Mouse (Mus musculus): ENCODE results near the gene Rep15.

Rep15 gene

GRCm38 (mm10) chr6:147029591-147029990, 2.8 kb upstream of the Rep15 start:
- no peak for DNase-seq (ENCODE audit: low read depth, low spot score)

DNA sequence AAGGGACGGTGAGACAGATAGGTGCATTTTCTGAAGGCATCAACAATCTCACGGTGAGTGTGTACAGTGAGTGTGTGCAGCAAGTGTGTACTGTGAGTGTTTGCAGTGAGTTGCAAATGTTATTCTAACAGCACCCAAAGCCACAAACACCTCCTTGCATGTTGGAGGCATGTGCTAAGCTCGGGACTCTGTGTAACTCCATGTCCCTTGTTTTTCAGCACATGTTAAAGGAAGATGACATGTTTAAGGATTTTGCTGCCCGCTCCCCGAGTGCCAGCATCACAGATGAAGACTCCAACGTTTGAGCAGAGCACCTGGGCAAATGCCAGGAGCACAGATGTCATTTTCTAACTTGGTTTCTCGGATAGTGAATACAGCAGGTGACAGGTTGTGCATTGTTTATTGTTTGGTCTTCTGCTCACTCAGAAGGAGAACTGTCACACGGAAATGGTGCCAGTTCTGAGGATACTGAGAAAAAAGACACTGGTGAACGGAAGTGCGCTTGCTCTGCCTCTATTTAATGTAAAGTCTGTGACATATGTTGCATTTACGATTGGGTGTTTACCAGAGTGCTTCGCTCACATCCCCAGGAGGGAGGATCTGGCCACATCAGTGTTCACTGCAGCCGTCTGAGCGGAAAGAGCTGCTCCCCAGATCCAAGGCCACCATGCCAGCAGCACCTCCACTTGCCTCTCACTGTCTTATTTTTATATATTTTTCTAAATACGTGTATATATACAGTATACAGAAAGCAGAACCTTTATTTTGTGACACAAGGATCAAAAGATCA, 2.1 kb upstream of the Rep15 start:
- DNase-seq (ENCODE audit: low read depth, low spot score) = no peak

DNA sequence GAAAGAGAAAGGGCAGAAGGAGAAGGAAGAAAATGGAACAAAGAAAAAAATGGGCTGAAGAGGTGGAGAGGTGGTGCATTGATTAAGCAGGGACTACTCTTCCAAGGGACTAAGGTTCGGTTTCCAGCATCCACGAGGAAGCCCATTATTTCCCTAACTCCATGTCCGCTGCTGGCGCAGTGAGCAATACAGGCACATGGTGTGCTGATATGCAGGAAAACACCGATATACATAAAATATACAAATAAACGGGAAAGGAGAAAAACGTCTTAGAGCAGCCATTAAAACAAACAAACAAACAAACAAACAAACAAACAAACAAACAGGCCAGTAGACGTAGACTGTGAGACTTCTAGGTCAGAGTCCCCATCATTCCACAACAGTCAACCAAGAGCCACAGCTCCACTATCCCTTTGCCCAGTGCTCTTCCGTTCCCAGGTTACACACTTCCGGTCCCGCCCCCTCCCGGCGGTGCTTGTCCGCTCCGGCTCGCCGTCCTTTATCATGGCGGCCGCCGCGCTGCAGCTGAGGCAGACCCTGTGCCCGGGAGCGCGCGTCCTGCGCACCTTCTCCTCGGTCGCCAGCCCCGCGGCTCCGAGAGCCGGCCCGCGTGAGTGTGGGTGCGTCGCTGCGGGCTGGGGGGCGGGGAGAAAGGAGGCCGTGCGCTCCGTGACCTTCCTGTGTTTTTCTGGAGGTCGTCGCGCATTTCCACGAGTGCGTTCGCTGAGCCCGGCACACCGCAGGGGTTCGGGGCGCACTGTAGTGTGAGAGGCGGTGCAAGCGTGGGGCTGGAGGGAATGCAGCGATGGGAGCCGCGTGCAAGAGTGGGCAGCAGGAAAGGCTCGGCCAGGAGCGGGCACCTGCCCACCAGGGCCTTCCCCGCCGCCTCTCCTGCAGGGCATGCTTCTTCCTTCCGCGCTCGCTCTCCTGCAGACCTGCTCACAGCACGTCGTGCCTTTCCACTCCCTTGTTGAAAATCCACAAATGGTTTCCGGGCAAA, 10.2 kb downstream of the Rep15 start, which contains the start of gene Mrps35:
TSS of gene Mrps35 (plus strand) at position 474 of the 1,000 bp plus-strand sequence.
- peak; percentile 73 for DNase-seq (ENCODE audit: low read depth, low spot score)

DNA sequence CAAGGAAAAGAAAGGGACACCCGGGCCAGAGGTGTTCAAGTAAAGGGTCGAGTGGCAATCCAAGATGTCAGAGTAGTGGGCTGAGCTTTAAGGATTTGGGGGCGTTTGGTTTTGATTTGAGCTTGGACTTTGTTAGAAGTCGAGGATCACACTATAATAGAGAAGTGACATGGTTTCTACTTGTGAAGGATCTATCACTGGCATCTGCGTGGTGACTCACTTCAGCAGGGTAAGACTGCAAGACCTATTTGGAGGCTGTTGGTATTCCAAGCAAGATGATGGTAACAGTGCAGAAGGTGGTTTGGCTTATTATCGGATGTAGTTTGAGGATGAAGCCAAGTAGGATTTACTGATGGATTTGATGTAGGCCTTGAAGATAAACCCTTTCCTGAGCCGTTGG, 11.2 kb downstream of the Rep15 start:
- DNase-seq (ENCODE audit: low read depth, low spot score) = no peak

DNA sequence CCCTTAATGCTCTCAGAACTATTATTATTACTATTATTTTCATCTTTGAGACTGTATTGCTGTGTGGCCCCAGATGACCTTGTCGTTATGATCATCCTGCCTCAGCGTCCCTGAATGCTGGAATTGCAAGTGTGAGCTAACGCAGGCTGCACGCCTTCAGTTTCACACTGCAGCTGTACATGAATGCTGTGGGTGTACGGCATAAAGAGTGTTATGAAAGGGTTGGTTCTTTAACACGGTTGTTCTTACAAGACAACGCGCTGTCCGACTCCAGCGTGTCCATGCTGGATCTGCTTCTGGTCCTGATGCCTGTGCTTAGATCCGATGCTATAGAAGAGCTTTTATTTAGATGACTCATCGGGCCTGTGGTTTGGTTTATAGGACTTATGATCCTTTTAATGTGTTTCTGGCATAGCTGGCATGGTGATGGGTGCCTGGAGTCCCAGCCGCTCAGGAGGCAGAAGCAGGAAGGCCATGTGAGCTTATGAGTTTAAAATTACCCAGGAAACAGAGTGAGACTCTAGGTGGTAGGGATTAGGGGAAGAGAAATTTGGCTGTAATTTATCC, 16.9 kb downstream of the Rep15 start:
- no peak for DNase-seq (ENCODE audit: low read depth, low spot score)

DNA sequence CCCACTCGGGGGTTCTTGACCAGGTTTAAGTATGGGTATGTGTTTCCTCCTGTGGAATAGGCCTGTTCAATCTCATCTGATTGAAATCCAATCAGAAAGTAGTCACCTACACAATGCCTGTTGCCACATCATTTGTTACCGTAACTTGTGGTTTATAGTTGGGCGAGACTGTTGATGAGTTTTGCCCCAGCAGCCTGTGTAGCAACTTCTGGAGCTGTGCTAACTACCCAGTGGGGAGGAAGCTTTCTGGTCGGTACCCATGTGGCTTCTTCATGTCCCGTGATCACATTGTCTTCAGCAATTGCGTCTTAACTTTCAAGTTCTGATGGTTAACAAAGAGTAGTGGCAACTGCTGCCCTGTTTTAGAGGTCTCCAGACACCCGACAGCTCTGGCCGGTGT, 19.3 kb downstream of the Rep15 start:
- DNase-seq (ENCODE audit: low read depth, low spot score) = no peak

- DNase-seq (ENCODE audit: low read depth, low spot score) = no peak
These were observed 20.1 kb downstream of the Rep15 start for GRCm38 (mm10) chr6:147052440-147052839.

GRCm38 (mm10) chr6:147053785-147054646, 21.6 kb downstream of the Rep15 start:
- DNase-seq (ENCODE audit: low read depth, low spot score) = no peak

DNA sequence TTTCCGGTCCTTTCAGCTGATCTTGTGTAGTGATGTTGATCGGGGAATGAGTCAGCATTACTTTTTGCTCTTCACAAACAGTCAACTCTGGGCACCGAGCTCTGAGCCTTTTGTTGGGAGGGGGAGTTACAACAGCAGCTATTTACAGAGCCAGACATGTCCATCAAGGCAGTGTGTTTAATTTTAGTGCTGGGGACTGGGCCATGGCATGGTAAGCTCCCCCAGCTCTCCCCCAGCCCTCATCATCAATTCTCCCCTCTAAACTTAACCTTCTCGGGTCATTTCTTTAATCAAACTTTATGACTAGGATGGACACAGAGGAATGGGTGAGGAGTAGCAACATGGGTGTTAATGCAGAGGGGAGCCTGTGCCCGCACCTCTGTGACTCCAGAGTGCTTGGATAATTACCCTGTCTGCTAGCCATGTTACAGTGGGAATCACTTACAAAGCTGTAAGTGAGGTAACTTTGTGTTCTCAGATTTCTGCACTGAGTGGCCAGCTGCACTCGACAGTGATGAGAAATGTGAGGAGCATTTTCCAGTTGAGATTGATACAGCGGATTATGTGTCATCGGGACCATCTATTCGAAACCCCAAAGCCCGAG, 23.1 kb downstream of the Rep15 start:
- no peak for DNase-seq (ENCODE audit: low read depth, low spot score)

GRCm38 (mm10) chr6:147059326-147059725, 26.9 kb downstream of the Rep15 start:
- DNase-seq (ENCODE audit: low read depth, low spot score) = no peak

DNA sequence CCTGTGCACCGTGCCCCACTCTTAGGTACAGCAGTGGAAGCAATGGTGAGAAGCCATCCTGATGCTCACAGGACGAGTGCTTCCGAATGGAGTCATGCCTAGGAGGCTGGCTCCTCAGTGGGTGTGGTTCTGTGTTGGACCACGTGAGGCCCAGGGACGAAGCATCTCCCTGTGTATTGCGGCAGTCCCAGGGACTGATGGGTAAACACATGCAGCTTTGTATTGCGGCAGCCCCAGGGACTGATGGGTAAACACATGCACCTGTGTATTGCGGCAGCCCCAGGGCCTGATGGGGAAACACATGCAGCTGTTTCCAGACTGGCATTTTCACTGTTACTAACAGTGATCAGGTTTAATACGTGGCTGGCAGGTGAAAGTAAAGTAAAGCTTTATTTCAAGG, 29.2 kb downstream of the Rep15 start:
- DNase-seq (ENCODE audit: low read depth, low spot score) = no peak

- DNase-seq (ENCODE audit: low read depth, low spot score) = no peak
These were observed 29.6 kb downstream of the Rep15 start for GRCm38 (mm10) chr6:147062034-147062433.

GRCm38 (mm10) chr6:147062694-147063093, 30.3 kb downstream of the Rep15 start:
- DNase-seq (ENCODE audit: low read depth, low spot score) = peak; percentile 38

- no peak for DNase-seq (ENCODE audit: low read depth, low spot score)
These were observed 32.0 kb downstream of the Rep15 start for GRCm38 (mm10) chr6:147064226-147064943.

DNA sequence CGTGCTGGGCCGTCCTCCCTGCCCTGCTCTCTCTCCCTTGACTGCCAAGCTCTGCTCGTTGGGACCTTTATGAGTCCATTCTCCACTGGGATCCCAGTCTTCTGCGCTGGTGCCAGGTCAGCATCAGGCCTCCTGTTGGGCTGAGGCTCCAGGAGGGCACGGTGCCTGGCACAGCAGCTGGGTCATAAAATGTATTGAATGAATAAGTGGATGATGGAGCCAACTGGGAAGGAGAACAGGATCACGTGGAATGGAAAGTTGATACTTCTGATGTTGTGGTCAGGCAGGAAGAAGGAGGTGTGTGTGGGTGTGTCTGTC, 32.5 kb downstream of the Rep15 start:
- peak; percentile 77 for DNase-seq (ENCODE audit: low read depth, low spot score)

DNA sequence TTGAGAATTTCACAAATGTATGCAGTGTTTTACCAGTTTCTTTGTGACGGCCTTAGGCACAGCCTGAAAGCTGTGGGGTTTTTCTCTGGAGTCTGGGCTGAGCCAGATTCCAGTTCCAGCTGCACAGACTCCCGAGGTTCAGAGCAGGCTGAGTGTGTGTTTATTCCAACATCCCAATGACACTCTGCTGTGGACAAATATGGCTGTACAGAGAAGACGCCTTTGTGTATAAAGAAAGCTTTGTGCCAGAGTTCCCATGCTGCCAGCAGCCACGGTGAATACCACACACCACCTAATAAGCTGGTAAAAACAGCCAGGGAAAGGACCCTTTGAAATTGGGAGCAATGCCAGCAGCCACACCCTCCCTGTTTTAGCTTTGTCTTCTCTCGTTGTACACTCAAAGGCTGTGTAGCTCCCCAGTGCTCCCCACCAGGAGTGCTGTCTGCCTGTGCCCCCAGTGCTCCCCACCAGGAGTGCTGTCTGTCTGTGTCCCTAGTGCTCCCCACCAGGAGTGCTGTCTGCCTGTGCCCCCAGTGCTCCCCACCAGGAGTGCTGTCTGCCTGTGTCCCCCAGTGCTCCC, 43.5 kb downstream of the Rep15 start:
- no peak for DNase-seq (ENCODE audit: low read depth, low spot score)

DNA sequence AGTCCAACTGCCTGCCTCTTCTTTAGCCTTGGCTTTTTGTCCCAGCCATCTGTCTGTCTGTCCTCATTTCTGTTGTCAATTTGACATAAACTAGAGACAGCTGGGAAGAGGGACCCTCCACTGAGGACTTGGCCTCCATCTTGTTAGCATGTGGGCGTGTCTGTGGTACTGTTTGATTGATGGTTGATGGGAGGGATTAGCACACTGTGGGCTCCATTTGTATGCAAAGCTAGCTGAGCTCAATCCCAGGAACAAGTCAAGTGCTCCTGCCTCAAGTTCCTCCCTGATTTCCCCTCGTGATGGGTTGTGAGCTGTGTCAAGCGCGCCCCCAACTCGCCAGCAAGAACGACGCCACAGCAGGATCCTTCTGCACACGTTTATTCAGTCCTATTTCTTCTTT, 44.5 kb downstream of the Rep15 start:
- no peak for DNase-seq (ENCODE audit: low read depth, low spot score)

DNA sequence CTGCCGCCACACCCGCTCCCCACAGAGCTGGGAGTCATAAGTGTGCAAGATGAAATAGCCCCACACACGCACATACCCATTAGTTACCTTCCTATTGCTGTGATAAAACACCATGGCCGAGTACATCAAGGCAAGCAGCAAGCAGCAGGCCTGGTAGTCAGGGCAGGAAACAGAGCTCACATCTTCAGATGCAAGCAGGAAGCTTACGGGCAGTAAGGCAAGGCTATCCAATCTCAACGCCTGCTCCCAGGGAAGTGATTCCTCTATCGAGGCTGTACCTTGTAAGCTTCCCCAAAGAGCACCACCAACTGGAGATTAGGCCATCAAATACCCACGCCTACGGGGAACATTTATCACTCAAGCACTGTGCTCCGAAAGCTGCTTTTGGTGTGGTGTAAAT, 47.5 kb downstream of the Rep15 start:
- DNase-seq (ENCODE audit: low read depth, low spot score) = no peak
